Mouse (Mus musculus): ENCODE measurements around the gene Lrrk1.

- TF ChIP-seq CTCF (IDR thresholded peaks at IDR 0.05) (no peak), POLR2A (IDR thresholded peaks at IDR 0.05; ENCODE audit: insufficient read depth, low read depth, low read length) (no peak), EP300 (IDR thresholded peaks at IDR 0.05; ENCODE audit: insufficient read depth, low read depth, low read length) (no peak)
Observed at GRCm38 (mm10) chr7:66243766-66244325, 144.3 kb downstream of the Lrrk1 start.
